Mouse (Mus musculus): ENCODE results near the gene Dnajc28.

The Dnajc28 gene

GRCm38 (mm10) chr16:91587730-91588453 lies 30.9 kb downstream of the Dnajc28 start:
- DNase-seq: no peak

GRCm38 (mm10) chr16:91586244-91586643 lies 32.6 kb downstream of the Dnajc28 start:
- DNase-seq: no peak

- no peak for DNase-seq
These were observed 33.2 kb downstream of the Dnajc28 start for GRCm38 (mm10) chr16:91585617-91586016.

- peak; percentile 51 to 75 for DNase-seq
These were observed 36.5 kb downstream of the Dnajc28 start for GRCm38 (mm10) chr16:91582307-91582706.

- DNase-seq: peak in 1 of 2 experiments; percentile 46
These were observed 39.7 kb downstream of the Dnajc28 start for GRCm38 (mm10) chr16:91578980-91579720.

- no peak for DNase-seq
These were observed 43.7 kb downstream of the Dnajc28 start for GRCm38 (mm10) chr16:91575151-91575550.

- DNase-seq: no peak
These were observed 47.7 kb downstream of the Dnajc28 start for GRCm38 (mm10) chr16:91571105-91571504.

- DNase-seq: no peak
These were observed 49.9 kb downstream of the Dnajc28 start for GRCm38 (mm10) chr16:91568960-91569359.

GRCm38 (mm10) chr16:91566002-91566401 lies 52.8 kb downstream of the Dnajc28 start:
- no peak for DNase-seq

- DNase-seq: no peak
These were observed 53.4 kb downstream of the Dnajc28 start for GRCm38 (mm10) chr16:91565292-91565951.

GRCm38 (mm10) chr16:91564580-91565291 lies 54.1 kb downstream of the Dnajc28 start:
- no peak for DNase-seq

Measured in cerebellum, postnatal 14 days (tissue).